Mouse (Mus musculus): ENCODE results near the gene Mrpl10.

Mrpl10 gene

GRCm38 (mm10) chr11:97069770-97070169 is 28.4 kb downstream of the Mrpl10 start:
- no peak for DNase-seq

GRCm38 (mm10) chr11:97071129-97071528 is 29.8 kb downstream of the Mrpl10 start:
- DNase-seq: no peak

- DNase-seq: peak; percentile 46
Measured at GRCm38 (mm10) chr11:97072533-97072932, 31.2 kb downstream of the Mrpl10 start.

- DNase-seq: no peak
Measured at GRCm38 (mm10) chr11:97074235-97074634, 32.9 kb downstream of the Mrpl10 start.

GRCm38 (mm10) chr11:97078751-97079150 is 37.4 kb downstream of the Mrpl10 start:
- DNase-seq: no peak

GRCm38 (mm10) chr11:97080291-97080690 is 38.9 kb downstream of the Mrpl10 start:
- no peak for DNase-seq

- DNase-seq: no peak
Measured at GRCm38 (mm10) chr11:97082977-97083376, 41.6 kb downstream of the Mrpl10 start.

GRCm38 (mm10) chr11:97083401-97084140 is 42.2 kb downstream of the Mrpl10 start:
- no peak for DNase-seq

- no peak for DNase-seq
Measured at GRCm38 (mm10) chr11:97084821-97085505, 43.6 kb downstream of the Mrpl10 start.

GRCm38 (mm10) chr11:97086365-97086764 is 45.0 kb downstream of the Mrpl10 start:
- DNase-seq: no peak

- DNase-seq: no peak
Measured at GRCm38 (mm10) chr11:97094600-97094999, 53.2 kb downstream of the Mrpl10 start.

- no peak for DNase-seq
Measured at GRCm38 (mm10) chr11:97098791-97099190, 57.4 kb downstream of the Mrpl10 start.

All from right cerebral cortex, postnatal 4 days (tissue).